Mouse (Mus musculus): Measurements from ENCODE around the gene Arglu1. TPM values are rescaled to one million over a fixed set of nuclear protein-coding genes. Genes with fewer than 3 reads are reported as not detected.
A peak's percentile ranks its signal among the peaks of the same experiment; 100 is the strongest.

The Arglu1 gene
- polyA plus RNA-seq, 1 experiment from 2014 or later = 59.2 TPM

- WGBS (ENCODE audit: insufficient replicate concordance) = 5% methylated on average over 9 of the region's 9 CpGs
- H3K9me3 ChIP-seq (replicated peaks) = no peaks in the 10 kb centered on the region
- H3K36me3 ChIP-seq = 0 out of 2 replicates have a peak, but pooled peaks cover 2% of the 10 kb centered on the region
- DNase-seq (no peak), ATAC-seq (ENCODE audit: low read depth) (no peak)
- H3K4me3 ChIP-seq (replicated peaks) = peak overlapping the region; percentile 92
- peak overlapping the region; percentile 89 for H3K4me2 ChIP-seq
- no peaks in the 10 kb centered on the region for H3K27me3 ChIP-seq
- peak overlapping the region; percentile 98 for H3K9ac ChIP-seq
- peaks cover 44% of the 10 kb centered on the region for H3K4me1 ChIP-seq (replicated peaks)
- peak overlapping the region; percentile 87 for H3K27ac ChIP-seq
Observed at GRCm38 (mm10) chr8:8688823-8689453, 1.4 kb downstream of the Arglu1 start.

GRCm38 (mm10) chr8:8685517-8685916, 4.8 kb downstream of the Arglu1 start:
- Histone ChIP-seq H3K4me2 (no peak overlapping the region), H3K27ac (no peak overlapping the region), H3K4me3 (replicated peaks) (no peak overlapping the region), H3K27me3 (no peaks in the 10 kb centered on the region), H3K9ac (no peak overlapping the region), H3K9me3 (replicated peaks) (no peaks in the 10 kb centered on the region), H3K4me1 (replicated peaks) (peaks cover 41% of the 10 kb centered on the region), H3K36me3 (peaks cover 31% of the 10 kb centered on the region)
- DNase-seq (no peak), ATAC-seq (ENCODE audit: low read depth) (no peak)
- 29% methylated on average over 2 of the region's 2 CpGs for WGBS (ENCODE audit: insufficient replicate concordance)

- H3K9ac ChIP-seq = no peak overlapping the region
- no peaks in the 10 kb centered on the region for H3K27me3 ChIP-seq
- no peaks in the 10 kb centered on the region for H3K9me3 ChIP-seq (replicated peaks)
- DNase-seq = no peak
- no peak overlapping the region for H3K4me2 ChIP-seq
- peaks cover 55% of the 10 kb centered on the region for H3K36me3 ChIP-seq
- no peak overlapping the region for H3K27ac ChIP-seq
- ATAC-seq (ENCODE audit: low read depth) = no peak
- peaks cover 25% of the 10 kb centered on the region for H3K4me1 ChIP-seq (replicated peaks)
- H3K4me3 ChIP-seq (replicated peaks) = no peak overlapping the region
- 81% methylated on average over 3 of the region's 3 CpGs for WGBS (ENCODE audit: insufficient replicate concordance)
Observed at GRCm38 (mm10) chr8:8682697-8683096, 7.6 kb downstream of the Arglu1 start.

- no peak for DNase-seq
Observed at GRCm38 (mm10) chr8:8678236-8678635, 12.1 kb downstream of the Arglu1 start.

GRCm38 (mm10) chr8:8674864-8675263, 15.5 kb downstream of the Arglu1 start:
- 75% methylated on average over 5 of the region's 5 CpGs for WGBS (ENCODE audit: insufficient replicate concordance)
- no peaks in the 10 kb centered on the region for H3K9me3 ChIP-seq (replicated peaks)
- no peak overlapping the region for H3K9ac ChIP-seq

More at GRCm38 (mm10) chr8:8678236-8678635, 12.1 kb downstream of the Arglu1 start:
- H3K9ac ChIP-seq = no peak overlapping the region
- WGBS (ENCODE audit: insufficient replicate concordance) = 79% methylated on average over 3 of the region's 3 CpGs
- no peak overlapping the region for H3K27ac ChIP-seq
- no peak overlapping the region for H3K4me3 ChIP-seq (replicated peaks)
- peaks cover 86% of the 10 kb centered on the region for H3K36me3 ChIP-seq
- no peaks in the 10 kb centered on the region for H3K27me3 ChIP-seq
- H3K4me1 ChIP-seq (replicated peaks) = no peaks in the 10 kb centered on the region; the same call in 1 of the 2 replicates
- ATAC-seq (ENCODE audit: low read depth) = no peak
- H3K9me3 ChIP-seq (replicated peaks) = no peaks in the 10 kb centered on the region
- H3K4me2 ChIP-seq = no peak overlapping the region

GRCm38 (mm10) chr8:8661759-8662138, 28.6 kb downstream of the Arglu1 start:
- peaks cover 32% of the 10 kb centered on the region for H3K4me1 ChIP-seq (replicated peaks)
- H3K27me3 ChIP-seq = peaks cover 46% of the 10 kb centered on the region
- peak overlapping the region; percentile 68 for H3K4me3 ChIP-seq (replicated peaks)
- H3K36me3 ChIP-seq = peaks cover 18% of the 10 kb centered on the region
- under 1% methylated on average over 23 of the region's 23 CpGs for WGBS (ENCODE audit: insufficient replicate concordance)
- no peak overlapping the region for H3K27ac ChIP-seq
- peak overlapping the region; percentile 90 for H3K4me2 ChIP-seq
- ATAC-seq (ENCODE audit: low read depth) (peak; percentile 43), DNase-seq (peak; percentile 66)
- peak overlapping the region; percentile 69 for H3K9ac ChIP-seq
- no peaks in the 10 kb centered on the region for H3K9me3 ChIP-seq (replicated peaks)

More at GRCm38 (mm10) chr8:8674864-8675263, 15.5 kb downstream of the Arglu1 start:
- no peaks in the 10 kb centered on the region for H3K27me3 ChIP-seq
- peaks cover 81% of the 10 kb centered on the region for H3K36me3 ChIP-seq
- no peak overlapping the region for H3K4me3 ChIP-seq (replicated peaks)
- DNase-seq (no peak), ATAC-seq (ENCODE audit: low read depth) (no peak)
- no peak overlapping the region for H3K4me2 ChIP-seq
- no peaks in the 10 kb centered on the region; the same call in 1 of the 2 replicates for H3K4me1 ChIP-seq (replicated peaks)
- no peak overlapping the region for H3K27ac ChIP-seq

- DNase-seq = peak; percentile 81
Observed at GRCm38 (mm10) chr8:8661103-8661758, 29.1 kb downstream of the Arglu1 start, which contains the start of gene Efnb2. Gene Efnb2, minus strand, starts transcription at chr8:8661242.

GRCm38 (mm10) chr8:8660307-8661098, 29.8 kb downstream of the Arglu1 start:
- Histone ChIP-seq H3K4me2 (peak overlapping the region; percentile 90), H3K4me1 (replicated peaks) (peaks cover 32% of the 10 kb centered on the region), H3K27ac (no peak overlapping the region), H3K9me3 (replicated peaks) (no peaks in the 10 kb centered on the region), H3K9ac (peak overlapping the region; percentile 58), H3K36me3 (peaks cover 11% of the 10 kb centered on the region), H3K27me3 (peaks cover 46% of the 10 kb centered on the region), H3K4me3 (replicated peaks) (peak overlapping the region; percentile 68)
- DNase-seq = no peak
- WGBS (ENCODE audit: insufficient replicate concordance) = under 1% methylated on average over 77 of the region's 88 CpGs
- peak; percentile 21 for ATAC-seq (ENCODE audit: low read depth)

More at GRCm38 (mm10) chr8:8661103-8661758, 29.1 kb downstream of the Arglu1 start, which contains the start of gene Efnb2:
- Histone ChIP-seq H3K4me3 (replicated peaks) (peak within 1 kb of the TSS; percentile 68), H3K4me2 (peak within 1 kb of the TSS; percentile 90), H3K27me3 (peaks cover 46% of the 10 kb centered on the region), H3K9me3 (replicated peaks) (no peaks in the 10 kb centered on the region), H3K27ac (no peak within 1 kb of the TSS), H3K4me1 (replicated peaks) (peaks cover 32% of the 10 kb centered on the region), H3K36me3 (peaks cover 14% of the 10 kb centered on the region), H3K9ac (peak within 1 kb of the TSS; percentile 69)
- WGBS (ENCODE audit: insufficient replicate concordance) = 0% methylated on average over 66 of the region's 70 CpGs
- ATAC-seq (ENCODE audit: low read depth) = peak; percentile 91

- no peaks in the 10 kb centered on the region for H3K9me3 ChIP-seq (replicated peaks)
- H3K4me2 ChIP-seq = peak overlapping the region; percentile 90
- WGBS (ENCODE audit: insufficient replicate concordance) = 2% methylated on average over 53 of the region's 53 CpGs
- peaks cover 46% of the 10 kb centered on the region for H3K27me3 ChIP-seq
- peak overlapping the region; percentile 58 for H3K9ac ChIP-seq
- H3K27ac ChIP-seq = no peak overlapping the region
- DNase-seq (peak; percentile 6), ATAC-seq (ENCODE audit: low read depth) (no peak)
- peak overlapping the region; percentile 68 for H3K4me3 ChIP-seq (replicated peaks)
- H3K4me1 ChIP-seq (replicated peaks) = peaks cover 32% of the 10 kb centered on the region
- H3K36me3 ChIP-seq = peaks cover 6% of the 10 kb centered on the region
Observed at GRCm38 (mm10) chr8:8659503-8660306, 30.6 kb downstream of the Arglu1 start.

GRCm38 (mm10) chr8:8658426-8659224, 31.7 kb downstream of the Arglu1 start:
- H3K27me3 ChIP-seq = peaks cover 49% of the 10 kb centered on the region
- H3K9me3 ChIP-seq (replicated peaks) = no peaks in the 10 kb centered on the region
- peak overlapping the region; percentile 68 for H3K4me3 ChIP-seq (replicated peaks)
- H3K9ac ChIP-seq = no peak overlapping the region
- DNase-seq (peak; percentile 23), ATAC-seq (ENCODE audit: low read depth) (no peak)
- H3K27ac ChIP-seq = no peak overlapping the region
- H3K4me1 ChIP-seq (replicated peaks) = peaks cover 32% of the 10 kb centered on the region
- no peaks in the 10 kb centered on the region for H3K36me3 ChIP-seq
- peak overlapping the region; percentile 90; the same call in 1 of the 2 replicates for H3K4me2 ChIP-seq
- WGBS (ENCODE audit: insufficient replicate concordance) = 12% methylated on average over 19 of the region's 19 CpGs

All from liver, embryonic 13.5 days (tissue).